Mouse (Mus musculus): ENCODE measurements around the gene Nfkb2.

DNA sequence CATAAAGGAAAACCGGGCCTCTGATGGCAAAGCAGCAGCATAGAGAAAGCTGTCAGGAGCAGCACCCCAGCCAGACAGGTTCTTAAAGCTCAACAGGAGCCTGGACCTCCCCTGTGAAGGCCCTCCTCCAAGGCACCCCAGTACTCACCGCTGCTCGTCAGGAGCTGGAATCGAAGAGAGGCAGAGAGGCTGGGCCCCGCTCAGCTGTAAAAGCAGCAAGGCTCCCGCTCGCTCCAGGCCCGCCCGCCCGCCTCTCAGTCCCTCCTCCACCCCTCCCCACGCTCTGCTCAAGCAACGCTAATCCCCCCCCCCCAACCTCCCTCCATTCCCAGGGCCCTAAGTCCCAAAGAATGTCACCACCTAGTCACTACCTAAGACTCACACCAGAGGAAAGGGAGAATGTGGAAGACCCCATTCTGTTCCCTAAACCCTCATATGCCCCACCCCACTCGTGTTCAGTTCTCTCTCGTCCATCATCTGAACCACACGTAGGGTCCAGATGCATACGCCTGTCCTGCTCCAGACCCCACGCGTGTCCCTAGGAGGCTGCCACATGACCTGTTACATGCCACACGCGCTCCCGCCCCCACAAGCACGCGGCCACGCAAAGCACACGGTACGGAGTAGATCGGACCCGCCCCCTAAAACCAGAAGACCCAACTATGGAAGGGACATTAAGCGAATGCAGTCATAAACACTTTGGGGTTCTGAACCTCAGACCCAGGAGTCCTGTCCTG is 22.1 kb downstream of the Nfkb2 start:
- TF ChIP-seq NRF1 (IDR thresholded peaks at IDR 0.05; ENCODE audit: insufficient read depth, low read depth, low read length, poor library complexity, severe bottlenecking) (no peak), ZKSCAN1 (IDR thresholded peaks at IDR 0.05; ENCODE audit: low read depth, low read length) (no peak), TAL1 (IDR thresholded peaks at IDR 0.05; ENCODE audit: low read length) (no peak), GABPA (IDR thresholded peaks at IDR 0.05; ENCODE audit: low read depth, low read length) (no peak), USF1 (IDR thresholded peaks at IDR 0.05; ENCODE audit: low read depth, low read length) (no peak), CTCF (IDR thresholded peaks at IDR 0.05 in 2 of 3, conservative IDR thresholded peaks at IDR 0.05 in 1 of 3; ENCODE audit: control insufficient read depth in 1 of 3, insufficient read depth in 1 of 3, low read depth in 2 of 3, low read length in 3 of 3, poor library complexity in 1 of 3, severe bottlenecking in 1 of 3) (no peak), JUND (IDR thresholded peaks at IDR 0.05; ENCODE audit: low read depth, low read length) (no peak)

All from MEL (cell line).